In the genomic region with DNA sequence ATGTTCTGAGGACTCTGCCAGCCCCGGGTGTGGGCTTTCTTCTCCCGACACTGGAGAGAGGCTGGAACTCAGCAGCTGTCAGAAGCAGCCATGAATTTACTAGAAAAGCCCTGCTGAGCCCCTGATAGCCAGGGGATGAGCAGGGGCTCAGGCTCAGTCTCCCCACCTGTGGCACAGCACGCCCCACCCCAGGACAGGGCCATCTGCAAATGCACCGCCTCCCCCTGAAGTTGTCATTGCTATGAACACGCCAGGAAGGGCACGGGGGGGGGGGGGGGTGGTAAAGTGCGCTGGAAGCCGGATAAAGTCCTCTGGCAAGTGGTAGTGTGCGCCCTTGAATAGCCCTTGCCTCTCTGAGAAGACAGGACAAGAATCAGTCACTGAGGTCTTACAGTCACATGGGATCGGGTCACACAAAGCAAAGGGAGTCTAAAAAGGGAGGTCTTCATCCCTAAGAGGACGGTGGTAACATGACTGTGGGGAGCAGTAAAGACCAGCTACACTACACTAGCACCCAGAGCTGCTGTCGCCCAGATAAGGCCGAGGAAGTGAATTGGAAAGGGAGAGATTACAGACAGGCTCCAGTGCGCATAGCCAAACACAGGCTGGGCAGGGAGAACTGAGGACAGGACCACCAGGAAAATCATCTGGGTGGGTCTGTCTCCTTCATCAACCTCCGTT, we compare ENCODE assay signal across 9 mouse cellular contexts.
DNase-seq lines count a peak whose midpoint lies in the region; ATAC-seq and TF ChIP-seq lines count a peak whose summit lies in the region.
"Had no signal": no experiment of that assay in that cellular context is flagged by ENCODE, and none has a peak within 500 bp of the region (broad histone marks: within the 10 kb centered on the region; RNA-seq: fewer than 3 reads in every experiment).

No protein-coding gene starts in this region.

- peak; percentile 36; the same call in 1 of the 2 replicates for ATAC-seq in kidney, embryonic 16.5 days (ENCODE audit: low FRiP score, low TSS enrichment)
- peak; percentile 9; the same call in 1 of the 2 replicates for ATAC-seq in hindbrain, embryonic 14.5 days (ENCODE audit: low FRiP score)

- no peaks in the 10 kb centered on the region for H3K79me2 ChIP-seq in myocyte (ENCODE audit: control insufficient read depth, insufficient read depth)

- H3K4me3 ChIP-seq in kidney, embryonic 16.5 days (ENCODE audit: low read length), result no peak overlapping the region
- no peak overlapping the region for H3K4me3 ChIP-seq in bone marrow, adult 2 months (replicated peaks; ENCODE audit: control insufficient read depth, low read depth, low read length)
- H3K4me3 ChIP-seq in hindbrain, embryonic 14.5 days (replicated peaks; ENCODE audit: low read length), result no peak overlapping the region
- H3K4me3 ChIP-seq in myocyte, result no peak overlapping the region

- no peaks in the 10 kb centered on the region for H3K9me3 ChIP-seq in kidney, embryonic 16.5 days (ENCODE audit: low read length)
- no peaks in the 10 kb centered on the region for H3K9me3 ChIP-seq in hindbrain, embryonic 14.5 days (ENCODE audit: control insufficient read depth, low read length)

- H3K27ac ChIP-seq in kidney, embryonic 16.5 days (ENCODE audit: low read length), result no peak overlapping the region
- H3K27ac ChIP-seq in bone marrow, adult 2 months (ENCODE audit: control insufficient read depth, insufficient read depth, low read depth, low read length, poor library complexity), result no peak overlapping the region
- H3K27ac ChIP-seq in hindbrain, embryonic 14.5 days, result no peak overlapping the region

- peaks cover 13% of the 10 kb centered on the region for H3K4me1 ChIP-seq in kidney, embryonic 16.5 days (ENCODE audit: insufficient read depth, low read length)
- H3K4me1 ChIP-seq in bone marrow, adult 2 months (ENCODE audit: control insufficient read depth, insufficient read depth, low read length), result no peaks in the 10 kb centered on the region
- peaks cover 7% of the 10 kb centered on the region; the same call in 1 of the 2 replicates for H3K4me1 ChIP-seq in hindbrain, embryonic 14.5 days (replicated peaks; ENCODE audit: control insufficient read depth, insufficient read depth, low read length)

- WGBS in kidney, embryonic 16.5 days, result 30% methylated on average over 13 of the region's 15 CpGs
- whole genome bisulfite sequencing in bone marrow, adult 2 months, result 17% methylated on average over 15 of the region's 15 CpGs
- WGBS in hindbrain, embryonic 14.5 days, result 29% methylated on average over 14 of the region's 15 CpGs

- DNase-seq in kidney, postnatal 25 days, result no peak
- DNase-seq in hindbrain, embryonic 14.5 days (ENCODE audit: low spot score), result no peak
- DNase-seq in layer of hippocampus, postnatal 14 days (ENCODE audit: low spot score in 2 of 2), result no peak
- no peak for DNase-seq in retina, embryonic 14.5 days (ENCODE audit: low spot score)
- no peak for DNase-seq in cerebellum, adult 9-10 months
- DNase-seq: thymus, postnatal 36 days had no signal

- no peak overlapping the region for H3K9ac ChIP-seq in kidney, embryonic 16.5 days (replicated peaks; ENCODE audit: low read length)
- no peak overlapping the region for H3K9ac ChIP-seq in hindbrain, embryonic 14.5 days

- H3K27me3 ChIP-seq in kidney, embryonic 16.5 days (ENCODE audit: insufficient read depth, low read length), result no peaks in the 10 kb centered on the region
- H3K27me3 ChIP-seq in hindbrain, embryonic 14.5 days (ENCODE audit: control insufficient read depth, insufficient read depth, low read length), result no peaks in the 10 kb centered on the region
- peaks cover 8% of the 10 kb centered on the region for H3K27me3 ChIP-seq in myocyte (ENCODE audit: control insufficient read depth, insufficient read depth, insufficient read length)

- 0 out of 2 replicates have a peak, but pooled peaks have one; percentile 5 for TF ChIP-seq CTCF in bone marrow, adult 2 months (IDR thresholded peaks at IDR 0.05; ENCODE audit: control insufficient read depth, insufficient read depth, low read length)

- H3ac ChIP-seq in myocyte (ENCODE audit: control insufficient read depth, insufficient read length), result no peak overlapping the region

- no peaks in the 10 kb centered on the region for H3K36me3 ChIP-seq in kidney, embryonic 16.5 days (ENCODE audit: insufficient read depth, low read length)
- H3K36me3 ChIP-seq in hindbrain, embryonic 14.5 days (replicated peaks; ENCODE audit: control insufficient read depth, insufficient read depth), result no peaks in the 10 kb centered on the region
- H3K36me3 ChIP-seq in myocyte (ENCODE audit: control insufficient read depth, insufficient read depth), result no peaks in the 10 kb centered on the region

- no peak for TF ChIP-seq POLR2A in bone marrow, adult 2 months (IDR thresholded peaks at IDR 0.05; ENCODE audit: borderline replicate concordance, control insufficient read depth, low read depth, low read length)
- TF ChIP-seq POLR2A in myocyte (IDR thresholded peaks at IDR 0.05; ENCODE audit: insufficient read length, low read depth), result no peak

- H3K4me2 ChIP-seq in kidney, embryonic 16.5 days (replicated peaks; ENCODE audit: low read depth, low read length), result peak overlapping the region; percentile 17; the same call in 1 of the 2 replicates
- H3K4me2 ChIP-seq in hindbrain, embryonic 14.5 days (replicated peaks), result peak overlapping the region; percentile 31
- peak overlapping the region; percentile 13 for H3K4me2 ChIP-seq in myocyte (ENCODE audit: low read depth)

TF ChIP-seq in myocyte, 11 proteins besides CTCF, POLR2A, EP300 and RAD21:
- TF ChIP-seq SRF (IDR thresholded peaks at IDR 0.05; ENCODE audit: control insufficient read depth, insufficient read length, low read depth) (no peak), MYOD1 (IDR thresholded peaks at IDR 0.05; ENCODE audit: control insufficient read depth in 1 of 3, insufficient read length in 2 of 3, low read depth in 2 of 3) (no peak), POLR2AphosphoS2 (IDR thresholded peaks at IDR 0.05; ENCODE audit: insufficient read length, low read depth) (no peak), USF1 (IDR thresholded peaks at IDR 0.05; ENCODE audit: low read depth) (no peak), MAX (IDR thresholded peaks at IDR 0.05; ENCODE audit: low read depth) (no peak), REST (IDR thresholded peaks at IDR 0.05; ENCODE audit: insufficient read depth, insufficient read length) (no peak)
